Comparison of ENCODE assay signal across 9 mouse cellular contexts in genomic region chr9:58295766-58296361, GRCm38 (mm10). TPM values are rescaled to one million over a fixed set of nuclear protein-coding genes. Genes with fewer than 3 reads are reported as not detected.
DNase-seq lines count a peak whose midpoint lies in the region; ATAC-seq and TF ChIP-seq lines count a peak whose summit lies in the region.
"Had no signal": no experiment of that assay in that cellular context is flagged by ENCODE, and none has a peak within 500 bp of the region (broad histone marks: within the 10 kb centered on the region; RNA-seq: fewer than 3 reads in every experiment).

No protein-coding gene starts in this region.

- peak; percentile 22 for DNase-seq in adrenal gland, postnatal 14 days
- DNase-seq in adrenal gland, adult 8-10 months, result no peak
- DNase-seq in liver, postnatal 0 days, result no peak
- DNase-seq in testis, postnatal 14 days (ENCODE audit: low spot score), result peak; percentile 58
- DNase-seq in layer of hippocampus, postnatal 14 days (ENCODE audit: low spot score in 2 of 2), result no peak
- DNase-seq in left cerebral cortex, postnatal 36 days (ENCODE audit: low spot score in 2 of 2), result no peak

- H3K4me1 ChIP-seq in forebrain, embryonic 13.5 days, result peaks cover 8% of the 10 kb centered on the region; the same call in 1 of the 2 replicates
- no peaks in the 10 kb centered on the region for H3K4me1 ChIP-seq in hindbrain, embryonic 15.5 days (replicated peaks)
- H3K4me1 ChIP-seq in liver, postnatal 0 days (ENCODE audit: insufficient read depth), result no peaks in the 10 kb centered on the region

- ATAC-seq in forebrain, embryonic 13.5 days, result no peak
- ATAC-seq in hindbrain, embryonic 15.5 days (ENCODE audit: low FRiP score, low read depth), result 0 out of 2 replicates have a peak, but pooled peaks have one; percentile 48
- ATAC-seq in liver, postnatal 0 days, result no peak

- TF ChIP-seq EP300 in liver, postnatal 0 days (IDR thresholded peaks at IDR 0.05; ENCODE audit: low read depth), result no peak

- H3K36me3 ChIP-seq in forebrain, embryonic 13.5 days (ENCODE audit: poor library complexity, severe bottlenecking), result no peaks in the 10 kb centered on the region
- no peaks in the 10 kb centered on the region for H3K36me3 ChIP-seq in hindbrain, embryonic 15.5 days
- H3K36me3 ChIP-seq in liver, postnatal 0 days (replicated peaks; ENCODE audit: insufficient read depth, low read length), result no peaks in the 10 kb centered on the region

- H3K27me3 ChIP-seq in forebrain, embryonic 13.5 days, result no peaks in the 10 kb centered on the region
- no peaks in the 10 kb centered on the region for H3K27me3 ChIP-seq in hindbrain, embryonic 15.5 days
- H3K27me3 ChIP-seq in liver, postnatal 0 days (ENCODE audit: insufficient read depth, low read length), result 0 out of 2 replicates have a peak, but pooled peaks cover 2% of the 10 kb centered on the region

- no peaks in the 10 kb centered on the region for H3K9me3 ChIP-seq in forebrain, embryonic 13.5 days (replicated peaks)
- H3K9me3 ChIP-seq in hindbrain, embryonic 15.5 days, result no peaks in the 10 kb centered on the region
- H3K9me3 ChIP-seq in liver, postnatal 0 days (ENCODE audit: low read length), result no peaks in the 10 kb centered on the region

- H3K27ac ChIP-seq in forebrain, embryonic 13.5 days, result peak overlapping the region; percentile 25
- H3K27ac ChIP-seq in hindbrain, embryonic 15.5 days (replicated peaks), result peak overlapping the region; percentile 1; the same call in 1 of the 2 replicates
- no peak overlapping the region for H3K27ac ChIP-seq in liver, postnatal 0 days (ENCODE audit: low read depth)

- 13% methylated on average over 9 of the region's 9 CpGs for WGBS in forebrain, embryonic 13.5 days
- WGBS in hindbrain, embryonic 15.5 days, result 28% methylated on average over 9 of the region's 9 CpGs
- 51% methylated on average over 9 of the region's 9 CpGs for WGBS in liver, postnatal 0 days (ENCODE audit: insufficient replicate concordance)

- intact Hi-C loops in left cerebral cortex, postnatal 36 days (cut with DNase I), result no loop called here

- no peak overlapping the region for H3K9ac ChIP-seq in forebrain, embryonic 13.5 days
- no peak overlapping the region for H3K9ac ChIP-seq in hindbrain, embryonic 15.5 days
- no peak overlapping the region for H3K9ac ChIP-seq in liver, postnatal 0 days (replicated peaks)

- H3K4me3 ChIP-seq in forebrain, embryonic 13.5 days, result no peak overlapping the region
- H3K4me3 ChIP-seq in hindbrain, embryonic 15.5 days, result no peak overlapping the region
- no peak overlapping the region for H3K4me3 ChIP-seq in liver, postnatal 0 days (ENCODE audit: low read depth, low read length)

- peak; percentile 17; the same call in 1 of the 2 replicates for TF ChIP-seq CTCF in liver, postnatal 0 days (IDR thresholded peaks at IDR 0.05; ENCODE audit: low read depth)

- no peak overlapping the region for H3K4me2 ChIP-seq in forebrain, embryonic 13.5 days
- H3K4me2 ChIP-seq in hindbrain, embryonic 15.5 days, result no peak overlapping the region
- H3K4me2 ChIP-seq in liver, postnatal 0 days (ENCODE audit: low read depth, low read length), result no peak overlapping the region

RNA-seq across cellular contexts. Expression of gene Loxl1, which starts 17.1 kb away (rescaled TPM):
- 29.8 and 32.9 TPM in 2 replicates for total RNA-seq in adrenal gland, postnatal 14 days (2021)
- total RNA-seq in adrenal gland, adult 8-10 months (2022), result 10 to 100 TPM; 20.4 to 28.6 (median 23.0) TPM
- polyA plus RNA-seq in forebrain, embryonic 13.5 days (2015; fragmentation: Nextera tagmentation; extraction: Ambion mirVana), result 5.0 and 5.8 TPM in 2 replicates
- polyA plus RNA-seq in hindbrain, embryonic 15.5 days (2015; fragmentation: Nextera tagmentation; extraction: Ambion mirVana), result 10.3 and 10.7 TPM in 2 replicates
- polyA plus RNA-seq in liver, postnatal 0 days (2015; fragmentation: Nextera tagmentation; extraction: Ambion mirVana), result 2.8 and 3.1 TPM in 2 replicates
- total RNA-seq in layer of hippocampus, postnatal 14 days (2021), result 1 to 10 TPM; 3.6 to 6.2 TPM
- 1 to 10 TPM; 2.1 to 2.7 TPM for total RNA-seq in left cerebral cortex, postnatal 36 days (2021)
- total RNA-seq: neutrophil, adult 5-6 weeks had no signal

RNA-seq across cellular contexts. Expression of gene Stoml1, which starts 42.9 kb away (rescaled TPM):
- 13.4 and 18.8 TPM in 2 replicates for total RNA-seq in adrenal gland, postnatal 14 days (2021)
- total RNA-seq in adrenal gland, adult 8-10 months (2022), result 10 to 100 TPM; 19.9 to 32.9 (median 28.3) TPM
- 71.6 and 77.9 TPM in 2 replicates for polyA plus RNA-seq in forebrain, embryonic 13.5 days (2015; fragmentation: Nextera tagmentation; extraction: Ambion mirVana)
- polyA plus RNA-seq in hindbrain, embryonic 15.5 days (2015; fragmentation: Nextera tagmentation; extraction: Ambion mirVana), result 123 and 126 TPM in 2 replicates
- 5.6 and 6.7 TPM in 2 replicates for polyA plus RNA-seq in liver, postnatal 0 days (2015; fragmentation: Nextera tagmentation; extraction: Ambion mirVana)
- total RNA-seq in layer of hippocampus, postnatal 14 days (2021), result 10 to 100 TPM; 78.5 to 79.8 TPM
- total RNA-seq in left cerebral cortex, postnatal 36 days (2021), result 10 to 100 TPM; 64.6 to 72.4 TPM

RNA-seq across cellular contexts. Expression of gene Pml, which starts 46.3 kb away (rescaled TPM):
- total RNA-seq in adrenal gland, postnatal 14 days (2021), result 21.4 and 26.8 TPM in 2 replicates
- 10 to 100 TPM; 23.4 to 45.6 (median 31.8) TPM for total RNA-seq in adrenal gland, adult 8-10 months (2022)
- 7.1 and 8.3 TPM in 2 replicates for polyA plus RNA-seq in forebrain, embryonic 13.5 days (2015; fragmentation: Nextera tagmentation; extraction: Ambion mirVana)
- polyA plus RNA-seq in hindbrain, embryonic 15.5 days (2015; fragmentation: Nextera tagmentation; extraction: Ambion mirVana), result 4.3 and 5.2 TPM in 2 replicates
- 8.4 and 8.5 TPM in 2 replicates for polyA plus RNA-seq in liver, postnatal 0 days (2015; fragmentation: Nextera tagmentation; extraction: Ambion mirVana)
- total RNA-seq in layer of hippocampus, postnatal 14 days (2021), result 1 to 10 TPM; 8.5 to 9.8 TPM
- 10 to 100 TPM; 13.7 to 17.5 TPM for total RNA-seq in left cerebral cortex, postnatal 36 days (2021)

Comparison
In these comparisons a context has a peak if more than half of its experiments do, and no peak if none do; other contexts are left out.
1. DNase-seq: peak in adrenal gland, postnatal 14 days (single experiment) and testis, postnatal 14 days (single experiment); none in adrenal gland, adult 8-10 months (single experiment), liver, postnatal 0 days (single experiment), layer of hippocampus, postnatal 14 days (0 of 2) and left cerebral cortex, postnatal 36 days (0 of 2).